ENCODE assay signal across 8 mouse cellular contexts in genomic region chr17:34645256-34645829, GRCm38 (mm10). TPM values are rescaled to one million over a fixed set of nuclear protein-coding genes. Genes with fewer than 3 reads are reported as not detected.
DNase-seq lines count a peak whose midpoint lies in the region; ATAC-seq and TF ChIP-seq lines count a peak whose summit lies in the region.

No protein-coding gene starts in this region.

- H3K4me1 ChIP-seq in forebrain, embryonic 11.5 days (replicated peaks; ENCODE audit: control insufficient read depth, insufficient read depth, low read length), result peaks cover 18% of the 10 kb centered on the region
- H3K4me1 ChIP-seq in liver, embryonic 12.5 days, result peaks cover 40% of the 10 kb centered on the region

- ATAC-seq in forebrain, embryonic 11.5 days (replicated peaks; ENCODE audit: low FRiP score), result no peak
- ATAC-seq in liver, embryonic 12.5 days, result no peak

- peak overlapping the region; percentile 56; the same call in 1 of the 2 replicates for H3K9ac ChIP-seq in forebrain, embryonic 11.5 days (ENCODE audit: low read length)
- H3K9ac ChIP-seq in liver, embryonic 12.5 days, result peak overlapping the region; percentile 73

- H3K79me3 ChIP-seq in C2C12 (ENCODE audit: low read depth), result peaks cover 3% of the 10 kb centered on the region

- intact Hi-C loops in left cerebral cortex, postnatal 36 days (cut with DNase I), result no loop called here

- no peaks in the 10 kb centered on the region for H3K36me3 ChIP-seq in C2C12 (ENCODE audit: control insufficient read depth, insufficient read depth)
- peaks cover under 1% of the 10 kb centered on the region; the same call in 1 of the 2 replicates for H3K36me3 ChIP-seq in forebrain, embryonic 11.5 days (ENCODE audit: control insufficient read depth, insufficient read depth, low read length)
- H3K36me3 ChIP-seq in liver, embryonic 12.5 days, result peaks cover 21% of the 10 kb centered on the region

- no peak overlapping the region for H3K27ac ChIP-seq in forebrain, embryonic 11.5 days (ENCODE audit: low read depth, low read length)
- H3K27ac ChIP-seq in liver, embryonic 12.5 days, result peak overlapping the region; percentile 75

- WGBS in forebrain, embryonic 11.5 days, result 39% methylated on average over 10 of the region's 10 CpGs
- 41% methylated on average over 10 of the region's 10 CpGs for WGBS in liver, embryonic 12.5 days (ENCODE audit: insufficient replicate concordance)

- H3ac ChIP-seq in C2C12 (ENCODE audit: control insufficient read depth, insufficient read length, low read depth), result peak overlapping the region; percentile 48

- H3K9me3 ChIP-seq in forebrain, embryonic 11.5 days (ENCODE audit: control insufficient read depth, low read length), result no peaks in the 10 kb centered on the region
- no peaks in the 10 kb centered on the region for H3K9me3 ChIP-seq in liver, embryonic 12.5 days (replicated peaks)

- TF ChIP-seq CTCF in C2C12 (IDR thresholded peaks at IDR 0.05; ENCODE audit: control insufficient read depth, insufficient read depth, insufficient read length), result no peak

- peak overlapping the region; percentile 36 for H3K4me3 ChIP-seq in C2C12 (ENCODE audit: insufficient read depth, poor library complexity, severe bottlenecking)
- H3K4me3 ChIP-seq in forebrain, embryonic 11.5 days (ENCODE audit: low read depth, low read length), result peak overlapping the region; percentile 51
- peak overlapping the region; percentile 95 for H3K4me3 ChIP-seq in liver, embryonic 12.5 days

- H3K4me2 ChIP-seq in forebrain, embryonic 11.5 days (ENCODE audit: low read depth, low read length, severe bottlenecking), result peak overlapping the region; percentile 59
- H3K4me2 ChIP-seq in liver, embryonic 12.5 days, result peak overlapping the region; percentile 94

- no peaks in the 10 kb centered on the region for H3K27me3 ChIP-seq in C2C12 (ENCODE audit: control insufficient read depth, insufficient read depth, insufficient read length)
- H3K27me3 ChIP-seq in forebrain, embryonic 11.5 days (ENCODE audit: control insufficient read depth, insufficient read depth, low read length), result no peaks in the 10 kb centered on the region
- peaks cover 12% of the 10 kb centered on the region; the same call in 1 of the 2 replicates for H3K27me3 ChIP-seq in liver, embryonic 12.5 days (replicated peaks)

- H3K79me2 ChIP-seq in C2C12 (ENCODE audit: control insufficient read depth, insufficient read depth), result peaks cover 6% of the 10 kb centered on the region

- DNase-seq in cerebellum, adult 9-11 months, result peak; percentile 64
- no peak for DNase-seq in cerebellum, postnatal 10 days
- no peak for DNase-seq in forebrain, embryonic 11.5 days (ENCODE audit: low spot score)
- no peak for DNase-seq in urinary bladder, postnatal 4 days (ENCODE audit: low spot score in 2 of 2)
- no peak for DNase-seq in left cerebral cortex, postnatal 36 days (ENCODE audit: low spot score in 2 of 2)
- DNase-seq in right cerebral cortex, postnatal 25 days, result no peak

TF ChIP-seq in C2C12, 6 proteins besides CTCF, POLR2A, EP300 and RAD21:
- TF ChIP-seq MAX (IDR thresholded peaks at IDR 0.05) (no peak), USF1 (IDR thresholded peaks at IDR 0.05; ENCODE audit: low read depth) (no peak), MYOG (IDR thresholded peaks at IDR 0.05; ENCODE audit: control insufficient read depth, extremely low read depth, insufficient read length) (no peak), FOSL1 (IDR thresholded peaks at IDR 0.05; ENCODE audit: insufficient read depth, low read length, poor library complexity, severe bottlenecking) (no peak), CEBPB (IDR thresholded peaks at IDR 0.05; ENCODE audit: low read depth) (no peak), MYOD1 (IDR thresholded peaks at IDR 0.05; ENCODE audit: control insufficient read depth, insufficient read length, low read depth) (no peak)

RNA-seq across cellular contexts. Expression of gene Fkbpl, which starts 0.8 kb away (rescaled TPM):
- 9.9 TPM for polyA plus RNA-seq in C2C12 (2012; fragmentation: generic; extraction: Trizol)
- 14.5 and 18.2 TPM in 2 replicates for polyA plus RNA-seq in forebrain, embryonic 11.5 days (2014; fragmentation: Nextera tagmentation; extraction: Ambion mirVana)
- 6.7 and 7.1 TPM in 2 replicates for polyA plus RNA-seq in liver, embryonic 12.5 days (2016; fragmentation: Nextera tagmentation; extraction: Ambion mirVana)
- 10 to 100 TPM; 12.3 to 14.1 TPM for total RNA-seq in left cerebral cortex, postnatal 36 days (2021)

RNA-seq across cellular contexts. Expression of gene Atf6b, which starts 1.6 kb away (rescaled TPM):
- 38.3 TPM for polyA plus RNA-seq in C2C12 (2012; fragmentation: generic; extraction: Trizol)
- 79.5 and 82.9 TPM in 2 replicates for polyA plus RNA-seq in forebrain, embryonic 11.5 days (2014; fragmentation: Nextera tagmentation; extraction: Ambion mirVana)
- 37.0 and 37.3 TPM in 2 replicates for polyA plus RNA-seq in liver, embryonic 12.5 days (2016; fragmentation: Nextera tagmentation; extraction: Ambion mirVana)
- 10 to 100 TPM; 63.9 to 66.4 TPM for total RNA-seq in left cerebral cortex, postnatal 36 days (2021)

RNA-seq across cellular contexts. Expression of gene Prrt1, which starts 16.0 kb away (rescaled TPM):
- not detected for polyA plus RNA-seq in C2C12 (2012; fragmentation: generic; extraction: Trizol)
- 2.4 and 2.7 TPM in 2 replicates for polyA plus RNA-seq in forebrain, embryonic 11.5 days (2014; fragmentation: Nextera tagmentation; extraction: Ambion mirVana)
- polyA plus RNA-seq in liver, embryonic 12.5 days (2016; fragmentation: Nextera tagmentation; extraction: Ambion mirVana), result not detected in 2 replicates
- total RNA-seq in left cerebral cortex, postnatal 36 days (2021), result 100 to 1,000 TPM; 148 to 168 TPM

RNA-seq across cellular contexts. Expression of gene Ppt2, which starts 17.0 kb away (rescaled TPM):
- polyA plus RNA-seq in C2C12 (2012; fragmentation: generic; extraction: Trizol), result 12.7 TPM
- polyA plus RNA-seq in forebrain, embryonic 11.5 days (2014; fragmentation: Nextera tagmentation; extraction: Ambion mirVana), result 26.4 and 29.0 TPM in 2 replicates
- 13.7 and 13.9 TPM in 2 replicates for polyA plus RNA-seq in liver, embryonic 12.5 days (2016; fragmentation: Nextera tagmentation; extraction: Ambion mirVana)
- 10 to 100 TPM; 37.2 to 47.1 TPM for total RNA-seq in left cerebral cortex, postnatal 36 days (2021)

RNA-seq across cellular contexts. Expression of gene Tnxb, which starts 25.0 kb away (rescaled TPM):
- 0.02 TPM for polyA plus RNA-seq in C2C12 (2012; fragmentation: generic; extraction: Trizol)
- 0.03 TPM in 1 of 2 replicates, not detected in the other for polyA plus RNA-seq in forebrain, embryonic 11.5 days (2014; fragmentation: Nextera tagmentation; extraction: Ambion mirVana)
- polyA plus RNA-seq in liver, embryonic 12.5 days (2016; fragmentation: Nextera tagmentation; extraction: Ambion mirVana), result 0.04 and 0.05 TPM in 2 replicates
- total RNA-seq in left cerebral cortex, postnatal 36 days (2021), result 1 to 10 TPM; 1.5 to 2.0 TPM

Comparison
In these comparisons a context has a peak if more than half of its experiments do, and no peak if none do; other contexts are left out.
1. H3K4me3 ChIP-seq: peak in every context shown above with its lines; median percentile 95 in liver, embryonic 12.5 days; 51 in forebrain, embryonic 11.5 days; 36 in C2C12.